8 mouse cellular contexts compared by ENCODE assay signal in the genomic region with DNA sequence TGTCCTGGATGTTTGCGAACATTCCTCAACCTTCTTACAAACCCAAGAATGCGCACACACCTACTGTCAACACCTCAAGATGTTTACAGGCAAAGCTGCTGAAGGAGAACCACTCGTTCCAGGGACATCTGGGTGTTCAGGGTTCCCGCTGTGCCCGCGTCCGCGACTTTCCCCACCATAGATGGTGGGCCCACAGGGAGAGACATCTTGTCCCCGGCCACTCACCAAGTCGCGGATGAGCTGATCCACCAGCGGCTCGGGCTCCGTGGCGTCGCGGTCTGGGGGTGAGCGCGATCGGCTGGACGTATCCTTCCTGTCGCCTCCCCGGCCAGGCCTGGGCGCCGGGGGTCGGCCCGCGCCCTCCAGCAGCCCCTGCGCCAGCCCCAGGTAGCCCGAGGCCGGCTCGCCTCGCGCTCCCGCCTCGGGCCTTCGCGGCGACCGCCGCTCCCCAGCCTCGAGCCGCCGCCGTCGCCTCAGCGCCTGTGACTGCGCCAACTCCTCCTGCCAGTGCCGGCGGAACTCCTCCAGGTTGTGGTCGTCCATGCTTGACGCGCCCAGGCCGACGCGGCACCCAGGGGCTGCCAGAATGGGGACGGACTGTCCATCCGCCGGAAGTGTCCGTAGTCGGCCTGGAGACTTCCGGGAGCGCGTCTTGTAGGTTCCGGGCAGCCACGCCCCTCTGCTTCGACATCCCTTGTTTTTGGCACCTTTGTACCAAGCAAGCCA. TPM values are rescaled to one million over a fixed set of nuclear protein-coding genes. Genes with fewer than 3 reads are reported as not detected.
A peak's percentile ranks its signal among the peaks of the same experiment; 100 is the strongest.
DNase-seq lines count a peak whose midpoint lies in the region; ATAC-seq and TF ChIP-seq lines count a peak whose summit lies in the region.

A gene (minus strand): TSS at position 626 of the 726 bp plus-strand sequence.

- H3K9me3 ChIP-seq in kidney, embryonic 14.5 days (ENCODE audit: control insufficient read depth, low read length): no peaks in the 10 kb centered on the region
- no peaks in the 10 kb centered on the region for H3K9me3 ChIP-seq in limb, embryonic 15.5 days

- H3K4me2 ChIP-seq in kidney, embryonic 14.5 days (replicated peaks; ENCODE audit: low read depth, low read length): peak within 1 kb of the TSS; percentile 63
- H3K4me2 ChIP-seq in limb, embryonic 15.5 days: peak within 1 kb of the TSS; percentile 56

- peak within 1 kb of the TSS; percentile 92 for H3K9ac ChIP-seq in kidney, embryonic 14.5 days (ENCODE audit: low read depth, low read length)
- H3K9ac ChIP-seq in limb, embryonic 15.5 days: peak within 1 kb of the TSS; percentile 93

- no peak within 1 kb of the TSS for H3K27ac ChIP-seq in bone marrow macrophage, adult 2 months (ENCODE audit: insufficient read depth, low read depth, low read length)
- H3K27ac ChIP-seq in embryonic fibroblast, embryonic 13.5 days (ENCODE audit: insufficient read depth, low read length): no peak within 1 kb of the TSS
- 0 out of 2 replicates have a peak within 1 kb of the TSS, but pooled peaks have one; percentile 25 for H3K27ac ChIP-seq in kidney, embryonic 14.5 days (ENCODE audit: low read depth, low read length)
- H3K27ac ChIP-seq in limb, embryonic 15.5 days: peak within 1 kb of the TSS; percentile 64; the same call in 1 of the 2 replicates

- WGBS in kidney, embryonic 14.5 days: under 1% methylated on average over 61 of the region's 67 CpGs
- under 1% methylated on average over 67 of the region's 67 CpGs for WGBS in limb, embryonic 15.5 days

- ATAC-seq in kidney, embryonic 14.5 days (ENCODE audit: low FRiP score, low TSS enrichment): peak; percentile 87
- ATAC-seq in limb, embryonic 15.5 days (ENCODE audit: insufficient number of reproducible peaks, low FRiP score, low TSS enrichment, low read depth): 0 out of 2 replicates have a peak, but pooled peaks have one; percentile 45

- H3K36me3 ChIP-seq in kidney, embryonic 14.5 days (ENCODE audit: control insufficient read depth, insufficient read depth, low read length): peaks cover 4% of the 10 kb centered on the region; the same call in 1 of the 2 replicates
- H3K36me3 ChIP-seq in limb, embryonic 15.5 days: peaks cover 12% of the 10 kb centered on the region

- no peak for TF ChIP-seq POLR2A in bone marrow macrophage, adult 2 months (IDR thresholded peaks at IDR 0.05; ENCODE audit: borderline replicate concordance, low read depth, low read length)
- peak; percentile 86 for TF ChIP-seq POLR2A in embryonic fibroblast, embryonic 13.5 days (IDR thresholded peaks at IDR 0.05; ENCODE audit: low read depth, low read length)

- no peak for TF ChIP-seq CTCF in bone marrow macrophage, adult 2 months (IDR thresholded peaks at IDR 0.05; ENCODE audit: low read depth, low read length)
- TF ChIP-seq CTCF in embryonic fibroblast, embryonic 13.5 days (IDR thresholded peaks at IDR 0.05; ENCODE audit: borderline replicate concordance, insufficient read depth, low read length): no peak

- peaks cover 20% of the 10 kb centered on the region for H3K4me1 ChIP-seq in bone marrow macrophage, adult 2 months (ENCODE audit: control insufficient read depth, insufficient read depth, low read length)
- H3K4me1 ChIP-seq in embryonic fibroblast, embryonic 13.5 days (ENCODE audit: control insufficient read depth, insufficient read depth, low read length): 0 out of 2 replicates have a peak, but pooled peaks cover 6% of the 10 kb centered on the region
- H3K4me1 ChIP-seq in kidney, embryonic 14.5 days (ENCODE audit: control insufficient read depth, insufficient read depth, low read length): peaks cover 14% of the 10 kb centered on the region
- H3K4me1 ChIP-seq in limb, embryonic 15.5 days: peaks cover 18% of the 10 kb centered on the region

- no peaks in the 10 kb centered on the region for H3K27me3 ChIP-seq in kidney, embryonic 14.5 days (ENCODE audit: control insufficient read depth, insufficient read depth, low read length)
- no peaks in the 10 kb centered on the region for H3K27me3 ChIP-seq in limb, embryonic 15.5 days

- DNase-seq in A20 (ENCODE audit: low read depth, low spot score): peak; percentile 91
- DNase-seq in heart, adult 9 months (ENCODE audit: low spot score in 2 of 2): peak; percentile 80 to 81
- DNase-seq in monocyte, adult 2 months (ENCODE audit: low read depth in 1 of 2, low spot score in 2 of 2): peak; percentile 54 to 70
- DNase-seq in spleen, postnatal 36 days (ENCODE audit: low spot score in 2 of 2): peak; percentile 66 to 70

- H3K4me3 ChIP-seq in bone marrow macrophage, adult 2 months (ENCODE audit: insufficient read depth, low read length): peak within 1 kb of the TSS; percentile 89
- H3K4me3 ChIP-seq in embryonic fibroblast, embryonic 13.5 days (ENCODE audit: insufficient read depth, low read length): peak within 1 kb of the TSS; percentile 98
- peak within 1 kb of the TSS; percentile 86 for H3K4me3 ChIP-seq in kidney, embryonic 14.5 days (ENCODE audit: low read length)
- peak within 1 kb of the TSS; percentile 95 for H3K4me3 ChIP-seq in limb, embryonic 15.5 days

RNA-seq across cellular contexts. Expression of the gene that starts here (rescaled TPM):
- polyA plus RNA-seq in bone marrow macrophage, adult 2 months (2012; ENCODE audit: insufficient read depth, insufficient read length, missing spikeins): 13.5 and 16.7 TPM in 2 replicates
- 48.1 and 49.1 TPM in 2 replicates for polyA plus RNA-seq in embryonic fibroblast, embryonic 13.5 days (2011; ENCODE audit: insufficient read length, low read depth, missing spikeins)
- 22.8 and 28.6 TPM in 2 replicates for polyA plus RNA-seq in kidney, embryonic 14.5 days (2014; fragmentation: Nextera tagmentation; extraction: Ambion mirVana)
- polyA plus RNA-seq in limb, embryonic 15.5 days (2015; fragmentation: Nextera tagmentation; extraction: Ambion mirVana): 20.7 and 26.3 TPM in 2 replicates

Comparison
In these comparisons a context has a peak if more than half of its experiments do, and no peak if none do; other contexts are left out.
1. H3K27ac ChIP-seq: peak in kidney, embryonic 14.5 days (single experiment) and limb, embryonic 15.5 days (single experiment); none in bone marrow macrophage, adult 2 months (single experiment) and embryonic fibroblast, embryonic 13.5 days (single experiment).
2. Peak in every context shown above with its lines, with median percentiles within 50 percentile points of each other: DNase-seq and H3K4me3 ChIP-seq.